Mouse (Mus musculus) neutrophil, adult 5-6 weeks (primary cell): ENCODE results near the gene Mcat. TPM values are rescaled to one million over a fixed set of nuclear protein-coding genes. Genes with fewer than 3 reads are reported as not detected.

Source experiments
- ATAC-seq: fragments of 151-379, 151-347 bp; 2 replicates; pipeline ENCODE4 v1.8.0; 2017; ENCODE audit warnings: mild to moderate bottlenecking, moderate TSS enrichment; ENCODE audit not compliant: insufficient number of reproducible peaks, poor library complexity, low FRiP score, severe bottlenecking; ENCODE audit errors: extremely low read depth
- total RNA-seq: library from RNA; stranded (forward); fragments of 200-1000 nt; gene quantifications from 2 replicates; pipeline ENCODE4 v1.2.3, GENCODE M21; 2017

Gene Mcat
- total RNA-seq, 1 experiment from 2014 or later, result 11.3 TPM

- no peak for ATAC-seq
Measured at GRCm38 (mm10) chr15:83550137-83550536, 13.4 kb downstream of the Mcat start.

- no peak for ATAC-seq
Measured at GRCm38 (mm10) chr15:83547144-83547543, 16.4 kb downstream of the Mcat start.

- no peak for ATAC-seq
Measured at GRCm38 (mm10) chr15:83546029-83546428, 17.6 kb downstream of the Mcat start.

GRCm38 (mm10) chr15:83541647-83542287 is 21.8 kb downstream of the Mcat start:
- no peak for ATAC-seq

- ATAC-seq, result no peak
Measured at GRCm38 (mm10) chr15:83539905-83540304, 23.7 kb downstream of the Mcat start.

GRCm38 (mm10) chr15:83538855-83539254 is 24.7 kb downstream of the Mcat start:
- ATAC-seq, result no peak

GRCm38 (mm10) chr15:83535890-83536231 is 27.7 kb downstream of the Mcat start:
- no peak for ATAC-seq

GRCm38 (mm10) chr15:83534960-83535889 is 28.4 kb downstream of the Mcat start:
- ATAC-seq, result no peak

- ATAC-seq, result no peak
Measured at GRCm38 (mm10) chr15:83532606-83533005, 31.0 kb downstream of the Mcat start.

- ATAC-seq, result no peak
Measured at GRCm38 (mm10) chr15:83531961-83532469, 31.6 kb downstream of the Mcat start.

- no peak for ATAC-seq
Measured at GRCm38 (mm10) chr15:83530688-83531087, 32.9 kb downstream of the Mcat start.

- ATAC-seq, result no peak
Measured at GRCm38 (mm10) chr15:83530233-83530632, 33.4 kb downstream of the Mcat start.

- ATAC-seq, result no peak
Measured at GRCm38 (mm10) chr15:83529765-83530164, 33.8 kb downstream of the Mcat start.

- ATAC-seq, result no peak
Measured at GRCm38 (mm10) chr15:83528892-83529291, 34.7 kb downstream of the Mcat start.

- no peak for ATAC-seq
Measured at GRCm38 (mm10) chr15:83527747-83528146, 35.8 kb downstream of the Mcat start.

GRCm38 (mm10) chr15:83527092-83527437 is 36.5 kb downstream of the Mcat start:
- ATAC-seq, result peak; percentile 4; the same call in 1 of the 2 replicates

- peak; percentile 5; the same call in 1 of the 2 replicates for ATAC-seq
Measured at GRCm38 (mm10) chr15:83526424-83527091, 37.0 kb downstream of the Mcat start, which contains the start of gene Bik. Gene Bik (plus strand): TSS chr15:83526862.

- no peak for ATAC-seq
Measured at GRCm38 (mm10) chr15:83524333-83524729, 39.3 kb downstream of the Mcat start.

GRCm38 (mm10) chr15:83523638-83524332 is 39.8 kb downstream of the Mcat start:
- ATAC-seq, result no peak
